28 mouse cellular contexts compared by ENCODE assay signal in genomic region chr12:38849994-38850393, GRCm38 (mm10).
DNase-seq lines count a peak whose midpoint lies in the region; ATAC-seq and TF ChIP-seq lines count a peak whose summit lies in the region.
"Had no signal": no experiment of that assay in that cellular context is flagged by ENCODE, and none has a peak within 500 bp of the region (broad histone marks: within the 10 kb centered on the region; RNA-seq: fewer than 3 reads in every experiment).

No protein-coding gene starts in this region.

- no peak for TF ChIP-seq CTCF in midbrain, postnatal 0 days (IDR thresholded peaks at IDR 0.05)

- H3K9ac ChIP-seq in midbrain, postnatal 0 days (replicated peaks; ENCODE audit: low read length, poor library complexity, severe bottlenecking) = no peak overlapping the region
- no peak overlapping the region for H3K9ac ChIP-seq in midbrain, embryonic 14.5 days (replicated peaks; ENCODE audit: low read length)
- no peak overlapping the region for H3K9ac ChIP-seq in limb, embryonic 12.5 days (replicated peaks)
- no peak overlapping the region for H3K9ac ChIP-seq in intestine, embryonic 15.5 days
- H3K9ac ChIP-seq: embryonic facial prominence, embryonic 15.5 days; forebrain, embryonic 12.5 days; forebrain, embryonic 15.5 days; heart, embryonic 13.5 days; hindbrain, embryonic 14.5 days had no signal

- H3K27me3 ChIP-seq in midbrain, postnatal 0 days (ENCODE audit: insufficient read depth, low read length) = no peaks in the 10 kb centered on the region
- H3K27me3 ChIP-seq in midbrain, embryonic 14.5 days (ENCODE audit: control insufficient read depth, insufficient read depth, low read length) = no peaks in the 10 kb centered on the region
- H3K27me3 ChIP-seq in limb, embryonic 10.5 days (ENCODE audit: low read depth, poor library complexity, severe bottlenecking) = no peaks in the 10 kb centered on the region
- H3K27me3 ChIP-seq in limb, embryonic 12.5 days = no peaks in the 10 kb centered on the region
- no peaks in the 10 kb centered on the region for H3K27me3 ChIP-seq in myocyte (ENCODE audit: control insufficient read depth, insufficient read depth, insufficient read length)
- no peaks in the 10 kb centered on the region for H3K27me3 ChIP-seq in intestine, embryonic 15.5 days (replicated peaks)
- H3K27me3 ChIP-seq: embryonic facial prominence, embryonic 15.5 days; forebrain, embryonic 12.5 days; forebrain, embryonic 15.5 days; heart, embryonic 13.5 days had no signal

- H3K9me3 ChIP-seq in midbrain, postnatal 0 days (ENCODE audit: low read length) = no peaks in the 10 kb centered on the region
- H3K9me3 ChIP-seq in midbrain, embryonic 14.5 days (ENCODE audit: control insufficient read depth, low read length) = no peaks in the 10 kb centered on the region
- no peaks in the 10 kb centered on the region for H3K9me3 ChIP-seq in limb, embryonic 10.5 days (replicated peaks)
- H3K9me3 ChIP-seq in limb, embryonic 12.5 days = no peaks in the 10 kb centered on the region
- H3K9me3 ChIP-seq in intestine, embryonic 15.5 days = no peaks in the 10 kb centered on the region
- H3K9me3 ChIP-seq: embryonic facial prominence, embryonic 15.5 days; forebrain, embryonic 12.5 days; forebrain, embryonic 15.5 days; heart, embryonic 10.5 days; heart, embryonic 13.5 days had no signal

- H3ac ChIP-seq in myocyte (ENCODE audit: control insufficient read depth, insufficient read length) = no peak overlapping the region

- no peaks in the 10 kb centered on the region for H3K79me2 ChIP-seq in myocyte (ENCODE audit: control insufficient read depth, insufficient read depth)

- no peaks in the 10 kb centered on the region for H3K4me1 ChIP-seq in midbrain, postnatal 0 days (ENCODE audit: insufficient read depth, low read length)
- H3K4me1 ChIP-seq in midbrain, embryonic 14.5 days (ENCODE audit: control insufficient read depth, insufficient read depth, low read length) = no peaks in the 10 kb centered on the region
- peaks cover 31% of the 10 kb centered on the region for H3K4me1 ChIP-seq in limb, embryonic 10.5 days
- peaks cover 25% of the 10 kb centered on the region for H3K4me1 ChIP-seq in limb, embryonic 12.5 days (replicated peaks)
- H3K4me1 ChIP-seq in intestine, embryonic 15.5 days (replicated peaks) = no peaks in the 10 kb centered on the region
- H3K4me1 ChIP-seq: heart, embryonic 10.5 days had no signal

- no peak for TF ChIP-seq POLR2A in myocyte (IDR thresholded peaks at IDR 0.05; ENCODE audit: insufficient read length, low read depth)

- 0 out of 2 replicates have a peak, but pooled peaks have one; percentile 27 for ATAC-seq in midbrain, postnatal 0 days (ENCODE audit: low FRiP score)
- ATAC-seq in midbrain, embryonic 14.5 days (ENCODE audit: low FRiP score, low TSS enrichment) = no peak
- ATAC-seq in limb, embryonic 12.5 days (ENCODE audit: insufficient number of reproducible peaks, insufficient read depth, low FRiP score, low TSS enrichment, low read depth) = peak; percentile 82
- no peak for ATAC-seq in intestine, embryonic 15.5 days
- ATAC-seq: CD4-positive, CD25-positive, alpha-beta regulatory T cell, adult 4 months; forebrain, embryonic 15.5 days; hindbrain, postnatal 0 days had no signal

- H3K4me3 ChIP-seq in midbrain, postnatal 0 days (ENCODE audit: low read depth, low read length) = no peak overlapping the region
- no peak overlapping the region for H3K4me3 ChIP-seq in midbrain, embryonic 14.5 days (replicated peaks; ENCODE audit: low read depth, low read length)
- no peak overlapping the region for H3K4me3 ChIP-seq in limb, embryonic 10.5 days
- no peak overlapping the region for H3K4me3 ChIP-seq in limb, embryonic 12.5 days (replicated peaks)
- no peak overlapping the region for H3K4me3 ChIP-seq in myocyte
- no peak overlapping the region for H3K4me3 ChIP-seq in intestine, embryonic 15.5 days (replicated peaks)
- H3K4me3 ChIP-seq: embryonic facial prominence, embryonic 15.5 days; erythroblast, embryonic 14.5 days; forebrain, embryonic 12.5 days; forebrain, embryonic 15.5 days; heart, adult 2 months; heart, embryonic 10.5 days; heart, embryonic 13.5 days had no signal

- no peak overlapping the region for H3K4me2 ChIP-seq in midbrain, postnatal 0 days (ENCODE audit: low read depth, low read length, poor library complexity, severe bottlenecking)
- no peak overlapping the region for H3K4me2 ChIP-seq in midbrain, embryonic 14.5 days (ENCODE audit: low read length)
- H3K4me2 ChIP-seq in limb, embryonic 12.5 days = peak overlapping the region; percentile 15; the same call in 1 of the 2 replicates
- no peak overlapping the region for H3K4me2 ChIP-seq in myocyte (ENCODE audit: low read depth)
- no peak overlapping the region for H3K4me2 ChIP-seq in intestine, embryonic 15.5 days (replicated peaks)
- H3K4me2 ChIP-seq: embryonic facial prominence, embryonic 15.5 days; forebrain, embryonic 12.5 days; forebrain, embryonic 15.5 days; heart, embryonic 13.5 days; hindbrain, embryonic 14.5 days had no signal

- no peak overlapping the region for H3K27ac ChIP-seq in midbrain, postnatal 0 days (ENCODE audit: low read depth, low read length)
- H3K27ac ChIP-seq in midbrain, embryonic 14.5 days (replicated peaks; ENCODE audit: low read depth, low read length) = no peak overlapping the region
- H3K27ac ChIP-seq in limb, embryonic 10.5 days = no peak overlapping the region
- no peak overlapping the region for H3K27ac ChIP-seq in limb, embryonic 12.5 days
- H3K27ac ChIP-seq in intestine, embryonic 15.5 days = no peak overlapping the region
- H3K27ac ChIP-seq: embryonic facial prominence, embryonic 15.5 days; forebrain, embryonic 12.5 days; forebrain, embryonic 15.5 days; heart, adult 2 months; heart, embryonic 10.5 days; heart, embryonic 13.5 days; hindbrain, embryonic 14.5 days; hindbrain, postnatal 0 days had no signal

- no peak for DNase-seq in midbrain, postnatal 0 days (ENCODE audit: low spot score)
- DNase-seq in midbrain, embryonic 14.5 days = no peak
- peak; percentile 47 for DNase-seq in limb, embryonic 10.5 days (ENCODE audit: low spot score)
- DNase-seq in adrenal gland, postnatal 36 days = no peak
- DNase-seq: adrenal gland, adult 2 months; adrenal gland, postnatal 14 days; cerebellum, adult 11-12 months; cerebellum, adult 8-10 months; cerebellum, postnatal 10 days; cerebellum, postnatal 36 days; embryo, embryonic 11 days; gastrocnemius, postnatal 10 days; gastrocnemius, postnatal 36 days; heart, adult 2 months; heart, postnatal 14 days; heart, postnatal 4 days had no signal

- no peaks in the 10 kb centered on the region for H3K36me3 ChIP-seq in midbrain, postnatal 0 days (ENCODE audit: insufficient read depth, low read length)
- no peaks in the 10 kb centered on the region for H3K36me3 ChIP-seq in midbrain, embryonic 14.5 days (ENCODE audit: control insufficient read depth, insufficient read depth, low read length)
- H3K36me3 ChIP-seq in limb, embryonic 10.5 days = no peaks in the 10 kb centered on the region
- H3K36me3 ChIP-seq in limb, embryonic 12.5 days = no peaks in the 10 kb centered on the region
- H3K36me3 ChIP-seq in myocyte (ENCODE audit: control insufficient read depth, insufficient read depth) = no peaks in the 10 kb centered on the region
- H3K36me3 ChIP-seq in intestine, embryonic 15.5 days = no peaks in the 10 kb centered on the region
- H3K36me3 ChIP-seq: embryonic facial prominence, embryonic 15.5 days; forebrain, embryonic 12.5 days; forebrain, embryonic 15.5 days; heart, embryonic 10.5 days had no signal

- 79% methylated on average over 5 of the region's 5 CpGs for WGBS in midbrain, postnatal 0 days
- WGBS in midbrain, embryonic 14.5 days = 84% methylated on average over 5 of the region's 5 CpGs
- WGBS in limb, embryonic 10.5 days = 64% methylated on average over 5 of the region's 5 CpGs
- WGBS in limb, embryonic 12.5 days = 20% methylated on average over 5 of the region's 5 CpGs
- WGBS in intestine, embryonic 15.5 days = 69% methylated on average over 5 of the region's 5 CpGs

TF ChIP-seq in myocyte, 11 proteins besides CTCF, POLR2A, EP300 and RAD21:
- TF ChIP-seq CEBPB (IDR thresholded peaks at IDR 0.05; ENCODE audit: insufficient read depth, poor library complexity, severe bottlenecking) = no peak
- no peak for TF ChIP-seq MAX (IDR thresholded peaks at IDR 0.05; ENCODE audit: low read depth)
- no peak for TF ChIP-seq SRF (IDR thresholded peaks at IDR 0.05; ENCODE audit: control insufficient read depth, insufficient read length, low read depth)
- no peak for TF ChIP-seq USF1 (IDR thresholded peaks at IDR 0.05; ENCODE audit: low read depth)
- TF ChIP-seq MYOD1 (IDR thresholded peaks at IDR 0.05; ENCODE audit: control insufficient read depth in 1 of 3, insufficient read length in 2 of 3, low read depth in 2 of 3) = peak in 1 of 3 experiments; percentile 22
- peak; percentile 2 for TF ChIP-seq TCF12 (IDR thresholded peaks at IDR 0.05; ENCODE audit: insufficient read depth, poor library complexity, severe bottlenecking)
- TF ChIP-seq REST (IDR thresholded peaks at IDR 0.05; ENCODE audit: insufficient read depth, insufficient read length) = no peak
- peak in 1 of 3 experiments; percentile 32 for TF ChIP-seq MYOG (IDR thresholded peaks at IDR 0.05; ENCODE audit: control insufficient read depth in 1 of 3, insufficient read depth in 1 of 3, insufficient read length in 2 of 3, low read depth in 2 of 3)
- no peak for TF ChIP-seq TCF3 (IDR thresholded peaks at IDR 0.05; ENCODE audit: insufficient read length, low read depth)
- no peak for TF ChIP-seq E2F4 (IDR thresholded peaks at IDR 0.05; ENCODE audit: insufficient read depth)
- no peak for TF ChIP-seq POLR2AphosphoS2 (IDR thresholded peaks at IDR 0.05; ENCODE audit: insufficient read length, low read depth)

Comparison
In these comparisons a context has a peak if more than half of its experiments do, and no peak if none do; other contexts are left out.
1. ATAC-seq: peak in midbrain, postnatal 0 days (single experiment) and limb, embryonic 12.5 days (single experiment); none in midbrain, embryonic 14.5 days (single experiment) and intestine, embryonic 15.5 days (single experiment).